Mouse (Mus musculus) CD8-positive naive resting alpha-beta T cell, adult 2 months (primary cell): ENCODE measurements around the gene Scand1.

Experiments
- DNase-seq, 2 experiments: peaks; one replicate each; pipeline ENCODE4 v3.0.0; 2022; ENCODE audit warnings: low read depth in 2 of 2, low spot score in 2 of 2

Gene Scand1

DNA sequence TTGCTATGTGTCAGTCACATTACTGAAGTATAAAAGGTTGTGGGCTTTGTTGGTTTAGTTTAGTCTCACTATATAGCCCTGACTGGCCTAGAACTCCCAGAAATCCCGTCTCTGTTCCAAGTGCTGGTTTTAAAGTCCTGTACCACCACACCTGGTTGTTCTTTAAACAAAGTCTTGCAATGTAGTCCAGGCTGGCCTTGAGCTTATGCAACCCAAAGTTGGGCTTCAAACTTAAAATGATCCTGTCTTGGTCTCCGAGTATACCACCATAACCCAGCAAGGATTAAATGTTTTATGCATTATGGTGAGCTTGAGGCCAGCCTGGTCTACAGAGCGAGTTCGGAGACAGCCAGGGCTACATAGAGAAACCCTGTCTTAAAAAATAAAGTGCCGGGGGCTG lies 2.6 kb downstream of the Scand1 start:
- no peak for DNase-seq

DNA sequence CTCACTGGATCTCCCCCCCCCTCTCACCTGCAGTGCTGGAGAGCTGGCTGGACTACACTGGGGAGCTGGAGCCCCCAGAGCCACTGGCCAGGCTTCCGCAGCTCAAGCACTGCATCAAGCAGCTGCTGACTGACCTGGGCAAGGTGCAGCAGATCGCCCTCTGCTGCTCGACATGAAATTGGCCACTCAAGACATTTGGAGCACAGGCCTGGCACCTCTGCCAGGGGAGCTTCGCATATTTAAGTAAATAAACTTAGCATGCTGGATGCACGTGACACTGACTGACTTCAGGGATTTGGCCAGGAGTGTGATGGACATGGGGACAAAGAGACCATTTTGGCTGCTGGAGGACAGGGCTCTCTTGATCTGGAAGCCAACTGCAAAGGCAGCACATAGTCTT lies 5.2 kb downstream of the Scand1 start:
- DNase-seq = no peak

DNA sequence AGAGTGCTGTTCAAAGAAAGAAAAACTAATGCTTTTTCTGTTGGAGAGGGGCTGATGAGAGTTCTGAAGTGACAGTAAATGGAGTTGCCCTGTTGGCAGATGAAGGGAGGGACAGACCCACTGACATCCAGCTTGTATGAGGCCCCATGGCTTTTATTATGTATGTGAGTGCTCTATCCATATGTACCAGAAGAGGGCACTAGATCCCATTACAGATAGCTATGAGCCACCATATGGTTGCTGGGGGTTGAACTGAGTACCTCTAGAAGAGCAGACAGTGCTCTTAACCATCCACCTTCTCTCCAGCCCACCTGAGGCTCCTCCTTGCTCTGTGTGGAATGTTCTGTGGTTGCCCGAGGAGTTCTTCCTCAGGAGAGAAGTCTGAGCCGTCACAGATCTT lies 6.7 kb downstream of the Scand1 start:
- DNase-seq = peak; percentile 9 to 29

DNA sequence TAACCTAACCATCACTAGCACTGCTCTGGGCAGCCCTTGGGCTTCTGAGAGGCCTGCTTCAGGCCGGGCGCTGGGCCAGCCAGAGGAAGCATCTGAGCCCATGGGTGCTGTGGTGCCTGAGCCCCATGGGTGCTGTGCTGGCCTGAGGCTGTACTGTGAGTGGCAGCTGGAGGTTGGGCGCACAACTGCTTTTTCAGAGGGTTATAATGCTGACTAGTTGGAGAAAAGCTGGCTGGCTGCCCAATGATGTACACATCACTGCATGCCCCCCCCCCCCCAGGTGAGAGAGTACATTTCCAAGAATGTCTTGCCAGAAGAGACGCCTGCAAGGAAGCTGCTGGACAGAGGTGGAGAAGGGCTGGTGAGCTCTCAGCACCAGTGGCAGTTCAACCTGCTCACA lies 8.2 kb downstream of the Scand1 start:
- DNase-seq = no peak

DNA sequence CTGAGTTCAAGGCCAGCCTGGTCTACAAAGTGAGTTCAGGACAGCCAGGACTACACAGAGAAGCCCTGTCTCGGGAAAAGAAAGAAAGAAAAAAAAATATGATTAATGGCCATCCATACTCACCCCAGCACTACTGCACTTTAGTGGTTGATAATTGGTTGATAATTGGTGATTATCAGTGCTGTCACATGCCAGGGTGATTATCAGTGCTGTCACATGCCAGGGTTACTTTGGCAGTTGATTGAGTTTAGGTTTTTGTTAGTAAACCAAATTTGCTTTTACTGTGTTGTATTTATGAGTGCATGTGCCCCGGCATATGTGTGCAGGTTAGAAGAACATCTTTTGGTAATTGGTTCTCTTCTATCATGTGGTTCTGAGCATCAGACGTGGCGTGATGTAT lies 10.4 kb downstream of the Scand1 start:
- no peak for DNase-seq

DNA sequence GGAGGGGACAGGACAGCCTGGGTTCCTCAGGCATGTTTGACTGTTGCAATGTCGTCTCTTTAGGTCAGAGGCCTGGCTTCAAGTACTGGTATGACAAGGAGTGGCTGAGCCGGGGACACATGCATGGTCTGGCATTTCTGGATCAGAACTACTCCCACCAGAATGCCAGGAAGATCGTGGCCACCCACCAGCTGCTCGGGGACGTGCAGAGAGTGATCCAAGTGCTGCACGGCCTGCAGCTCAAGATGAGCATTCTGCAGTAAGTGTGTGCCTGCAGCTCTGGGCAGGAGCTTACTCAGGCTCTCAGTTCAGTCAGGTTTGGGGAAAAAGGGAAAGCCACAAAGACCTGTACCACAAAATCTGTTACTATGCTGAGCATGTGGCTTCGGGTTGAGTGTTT lies 14.0 kb downstream of the Scand1 start:
- DNase-seq = no peak

DNA sequence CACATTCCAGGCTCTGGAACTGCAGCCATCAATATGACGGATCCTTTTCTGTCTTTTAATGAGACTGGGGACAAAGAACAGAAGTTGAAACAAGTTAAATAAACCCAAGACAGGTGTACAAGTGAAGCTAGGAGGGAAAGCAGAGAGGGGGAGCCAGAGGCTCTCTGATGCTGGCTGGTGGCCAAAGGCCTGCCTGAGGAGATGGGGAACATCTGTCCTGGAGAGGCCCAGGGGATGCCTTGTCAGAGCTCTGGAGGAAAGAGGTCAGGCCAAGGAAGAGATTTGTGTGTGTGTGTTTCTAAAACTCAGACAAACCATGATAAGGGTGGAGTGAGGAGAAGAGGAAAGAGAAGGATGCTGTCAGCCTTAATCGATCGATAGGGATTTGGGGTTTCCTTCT lies 14.9 kb downstream of the Scand1 start:
- no peak for DNase-seq

DNA sequence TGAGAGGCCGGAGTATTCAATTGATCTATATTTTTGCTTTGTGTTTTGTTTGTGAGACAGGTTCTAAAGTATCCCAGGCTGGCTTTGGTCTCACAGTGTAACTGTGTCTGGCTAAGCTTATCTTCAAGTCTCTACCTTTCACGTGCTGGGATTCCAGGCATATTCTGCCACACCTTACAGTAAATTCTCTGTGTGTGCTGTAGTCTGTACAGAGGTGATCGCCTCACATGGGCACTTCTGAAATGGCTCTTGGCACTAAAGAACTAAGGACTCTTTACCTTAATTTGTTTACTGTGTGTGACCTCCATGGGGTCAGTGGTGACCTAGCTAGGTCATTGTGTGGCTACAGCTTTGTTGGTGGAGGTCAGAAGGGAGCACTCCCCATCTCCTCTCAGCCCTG lies 16.3 kb downstream of the Scand1 start:
- no peak for DNase-seq

DNA sequence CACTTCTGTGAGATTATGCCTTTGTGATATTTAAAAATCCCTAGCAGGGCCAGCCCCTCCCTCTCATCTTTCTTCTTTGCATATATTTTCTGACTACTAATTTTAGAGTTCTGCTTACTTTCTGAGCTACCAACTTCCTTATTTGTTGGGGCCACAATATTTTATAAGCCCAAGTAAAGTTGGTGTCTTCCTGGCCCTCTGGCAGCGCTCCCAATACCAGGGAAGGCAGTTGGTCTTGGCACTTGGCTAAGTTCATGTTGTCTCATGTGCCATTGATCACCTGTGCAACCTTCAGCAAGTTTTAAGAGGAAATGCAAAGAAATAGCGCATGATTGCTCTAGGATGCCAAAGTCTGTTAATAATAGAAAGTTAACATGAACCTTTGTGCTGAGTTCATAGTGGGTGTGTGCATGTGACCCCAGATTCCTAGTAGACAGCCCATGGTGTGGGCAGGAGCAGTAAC lies 16.9 kb downstream of the Scand1 start:
- DNase-seq = no peak

DNA sequence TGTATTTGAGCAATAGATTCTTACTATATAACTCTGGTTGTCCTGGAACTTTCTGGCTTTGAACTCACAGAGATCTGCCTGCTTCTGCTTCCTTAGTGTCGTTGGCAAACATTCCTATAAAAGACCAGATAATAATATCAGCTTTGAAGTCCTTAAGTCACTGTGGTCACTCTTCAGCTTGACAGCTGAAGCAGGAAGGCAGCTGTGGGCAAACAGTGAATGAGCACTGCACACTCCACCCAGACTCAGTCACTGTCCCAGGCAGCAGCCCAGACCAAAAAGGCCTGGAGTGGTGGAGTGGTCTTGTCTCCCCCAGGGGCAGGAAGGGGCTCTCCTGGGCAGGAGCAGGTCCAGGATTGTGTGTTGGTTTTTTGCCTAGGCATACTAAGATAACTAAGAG lies 20.5 kb downstream of the Scand1 start:
- DNase-seq = no peak

DNA sequence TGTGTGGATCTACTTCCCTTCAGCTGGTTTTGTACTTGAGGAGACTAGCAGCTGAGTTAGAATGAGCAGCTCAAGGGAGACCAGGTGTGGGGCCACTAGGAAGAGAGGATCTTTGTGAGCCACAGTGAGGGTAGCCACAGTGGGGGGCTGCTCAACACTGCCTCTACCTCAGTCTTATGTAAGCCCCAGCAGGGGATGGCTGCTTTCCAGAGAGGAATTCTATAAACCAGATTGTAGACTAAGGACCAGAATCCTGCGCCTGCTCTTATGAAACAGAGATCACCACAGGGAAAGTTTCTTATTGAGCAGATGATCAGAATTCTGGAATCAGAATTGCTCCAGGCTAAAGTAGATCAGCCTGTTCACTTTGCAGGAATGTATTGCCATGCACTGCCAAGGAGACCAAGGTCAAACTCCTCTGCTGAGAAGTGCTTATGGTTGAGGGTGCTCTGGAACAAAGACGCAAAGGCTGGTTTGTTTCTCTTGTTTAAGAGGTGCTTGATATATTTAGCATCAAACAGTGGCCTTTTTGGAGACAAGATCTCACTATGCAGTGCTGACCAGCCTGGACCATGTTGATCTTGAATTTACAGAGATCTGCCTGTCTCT lies 22.8 kb downstream of the Scand1 start:
- no peak for DNase-seq

DNA sequence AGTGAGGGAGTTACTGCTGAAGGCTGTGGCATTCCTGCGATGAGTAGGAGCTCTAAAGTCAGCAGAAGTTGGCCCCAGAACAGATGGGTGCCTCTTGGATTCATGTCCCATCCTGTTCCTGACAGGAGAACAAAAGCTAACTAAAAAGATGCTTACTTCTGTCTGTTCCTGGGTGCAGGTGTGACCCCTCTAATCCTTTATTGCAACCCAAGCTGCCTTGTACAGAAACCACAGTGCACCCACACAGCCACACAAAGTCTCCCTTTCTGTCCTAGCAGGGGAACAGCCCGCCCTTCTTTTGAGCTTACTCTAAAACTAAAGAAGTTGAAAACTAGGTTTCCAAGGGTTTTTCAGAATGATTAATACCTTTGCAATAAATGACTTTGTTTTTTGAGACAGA lies 24.3 kb downstream of the Scand1 start:
- no peak for DNase-seq

DNA sequence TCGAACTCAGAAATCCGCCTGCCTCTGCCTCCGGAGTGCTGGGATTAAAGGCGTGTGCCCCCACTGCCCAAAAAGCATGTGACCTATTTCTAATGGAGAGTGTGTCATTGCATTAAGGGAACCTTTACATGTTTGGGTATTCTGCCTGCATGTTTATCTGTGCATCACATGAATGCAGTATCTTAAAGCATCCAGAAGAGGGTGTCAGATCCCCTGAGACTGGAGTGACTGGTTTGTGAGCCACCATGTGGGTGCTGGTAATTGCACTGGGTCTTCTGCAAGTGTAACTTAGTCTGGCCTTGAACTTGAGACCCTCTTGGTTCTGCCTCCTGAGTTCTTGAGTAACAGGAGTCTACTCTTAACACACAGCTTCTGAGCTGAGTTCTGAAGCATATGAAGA lies 25.8 kb downstream of the Scand1 start:
- no peak for DNase-seq

DNA sequence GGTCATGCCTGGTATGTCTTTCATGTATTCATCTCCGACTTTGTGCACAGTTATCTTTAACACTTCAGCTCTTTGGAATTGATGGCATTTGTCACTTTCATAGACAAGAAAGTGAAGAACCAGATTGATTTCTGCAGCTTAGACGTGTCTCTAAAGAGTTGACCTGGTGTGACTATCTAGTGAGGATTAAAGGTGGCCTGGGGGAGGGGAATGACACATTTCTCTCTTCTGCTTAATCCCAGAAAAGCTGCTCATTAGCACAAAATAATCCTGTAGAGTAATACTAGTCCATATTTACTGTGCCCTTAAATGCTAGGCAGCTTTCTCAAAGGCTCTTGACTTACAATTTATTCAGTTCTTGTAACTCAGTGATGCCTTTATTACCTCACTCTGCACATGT lies 27.3 kb downstream of the Scand1 start:
- DNase-seq = no peak

DNA sequence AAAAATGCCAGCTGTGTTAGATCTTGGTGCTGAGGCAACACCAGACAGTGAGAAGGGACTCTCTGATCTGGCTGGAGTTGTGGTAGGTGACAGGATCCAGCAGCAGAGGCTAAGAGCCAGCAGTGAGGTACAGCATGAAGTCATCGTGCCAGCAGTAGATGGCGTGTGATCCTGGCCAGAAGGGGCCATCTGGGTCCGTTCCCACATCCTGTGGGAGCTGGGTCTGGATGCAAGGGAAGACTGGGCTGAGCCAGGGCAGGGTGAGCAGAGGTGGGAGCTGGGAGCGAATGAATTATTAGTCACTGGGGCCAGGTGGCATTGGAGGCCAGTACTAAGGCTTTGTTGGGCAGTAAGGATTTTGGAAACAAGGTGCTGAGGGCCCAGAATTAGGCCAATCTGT lies 31.3 kb downstream of the Scand1 start:
- DNase-seq = no peak

DNA sequence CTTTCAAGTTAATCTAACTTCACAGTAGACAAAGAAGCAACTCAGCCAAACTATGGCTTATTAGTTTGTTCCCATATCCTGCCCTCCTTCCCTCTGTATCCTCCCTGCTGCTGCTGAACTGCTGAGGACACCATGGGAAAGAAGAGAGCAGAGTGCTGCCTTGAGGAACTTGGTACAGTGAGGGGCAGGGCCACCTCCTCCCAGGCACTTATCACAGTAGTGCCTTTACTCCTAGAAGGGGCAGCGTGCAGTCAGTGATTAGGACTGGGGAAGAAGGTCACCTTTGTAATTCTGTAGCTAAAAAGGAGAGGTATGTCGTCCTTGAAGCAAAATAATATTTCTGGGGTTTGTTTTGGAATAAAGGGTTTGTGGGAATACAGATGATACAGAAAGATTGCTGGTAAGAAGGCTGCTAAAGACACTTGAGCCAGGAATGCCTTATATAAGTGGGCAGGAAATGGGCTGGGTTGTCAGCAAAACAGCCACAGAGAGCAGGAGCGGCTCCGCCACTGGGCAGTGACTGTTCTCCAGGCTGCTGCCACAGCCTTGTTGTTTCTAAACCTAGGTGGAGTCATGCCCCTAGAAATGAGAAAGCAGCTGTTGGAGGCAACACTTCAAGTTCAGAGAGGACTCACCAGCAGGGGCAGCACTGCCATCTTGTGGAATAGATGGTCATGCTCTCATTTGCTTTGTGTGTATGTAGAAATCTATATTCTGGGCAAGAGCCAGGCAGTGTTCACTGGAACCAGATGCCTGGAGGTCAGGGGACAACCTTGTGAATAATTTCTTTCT lies 34.1 kb downstream of the Scand1 start:
- peak; percentile 81 to 90 for DNase-seq

DNA sequence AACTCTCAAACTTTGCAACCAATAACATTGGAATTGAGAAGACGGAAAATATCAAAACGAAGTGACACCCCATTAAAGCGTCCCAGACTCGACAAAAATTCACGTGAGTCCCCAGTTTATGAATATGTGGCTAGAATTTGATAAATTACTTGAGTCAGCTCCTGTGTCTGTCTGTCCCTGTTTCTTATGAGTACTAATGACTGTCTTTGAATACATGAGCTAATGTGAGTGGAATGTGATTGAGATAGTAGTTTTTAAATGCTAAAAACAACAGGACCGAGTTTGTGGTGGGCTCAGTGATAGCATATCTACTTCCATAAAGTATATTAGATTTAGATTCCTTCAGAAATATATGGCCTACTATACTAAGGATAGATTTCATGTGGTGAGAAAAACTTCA lies 40.0 kb downstream of the Scand1 start:
- DNase-seq = no peak

DNA sequence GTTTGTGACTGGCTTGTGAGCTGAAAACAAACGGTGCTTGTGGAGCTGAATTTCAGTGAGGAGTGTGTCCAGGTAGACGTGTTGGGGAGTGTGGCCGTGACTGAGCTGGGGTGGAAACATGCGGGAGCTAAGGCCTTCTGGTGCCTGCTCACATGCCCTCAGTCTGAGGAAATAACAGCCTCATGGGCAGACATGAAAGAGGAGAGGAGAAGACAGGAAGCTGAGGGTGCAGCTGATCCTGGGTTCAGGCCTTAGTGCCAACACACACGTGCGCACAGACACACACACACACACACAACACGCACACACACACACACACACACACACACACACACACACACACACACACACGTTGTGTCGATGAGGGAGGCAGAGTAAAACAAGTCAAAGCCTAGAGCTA lies 44.9 kb downstream of the Scand1 start:
- peak; percentile 29 to 44 for DNase-seq

DNA sequence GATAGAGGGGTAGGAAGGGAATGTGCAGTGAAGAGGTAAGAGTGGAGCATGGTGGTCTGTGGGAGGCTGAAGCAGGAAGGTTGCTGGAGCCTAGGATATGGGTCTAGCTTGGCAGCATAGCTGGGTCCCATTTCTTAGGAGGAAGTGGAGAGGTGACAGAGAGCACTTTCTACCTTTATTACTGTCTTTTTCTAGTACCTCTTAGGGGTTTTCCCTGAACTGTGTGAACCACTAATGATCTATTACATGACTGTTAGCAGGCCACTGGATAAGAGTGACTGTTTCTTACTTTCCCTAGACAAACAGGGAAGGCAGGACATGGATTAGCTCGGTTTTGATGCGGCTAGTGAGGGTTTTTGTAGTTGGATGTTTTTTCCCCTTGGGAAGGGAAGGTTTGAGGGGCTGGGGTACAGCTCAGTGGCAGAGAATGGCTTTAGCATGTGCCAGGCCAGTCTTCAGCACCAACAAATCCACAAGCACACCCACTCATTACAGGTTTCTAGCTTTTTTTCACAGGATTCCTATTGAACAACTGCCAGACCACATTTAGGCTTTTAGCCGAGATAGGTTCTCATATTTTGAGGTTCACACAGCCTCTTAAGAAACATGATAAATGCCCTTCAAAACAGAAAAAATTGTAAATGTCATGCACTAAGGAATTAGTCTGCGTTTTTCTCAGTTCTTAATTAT lies 49.2 kb downstream of the Scand1 start:
- DNase-seq = no peak
